Mouse (Mus musculus): ENCODE results near the gene Aatf. TPM values are rescaled to one million over a fixed set of nuclear protein-coding genes. Genes with fewer than 3 reads are reported as not detected.
A peak's percentile ranks its signal among the peaks of the same experiment; 100 is the strongest.

The Aatf gene
- polyA plus RNA-seq, 1 experiment: 59.1 TPM

GRCm38 (mm10) chr11:84519576-84520268, 6.4 kb upstream of the Aatf start:
- no peaks in the 10 kb centered on the region for H3K9me3 ChIP-seq (replicated peaks; ENCODE audit: control insufficient read depth, insufficient read depth, low read length, poor library complexity, severe bottlenecking)
- TF ChIP-seq EP300 (IDR thresholded peaks at IDR 0.05; ENCODE audit: insufficient read depth, low read depth, low read length) (no peak), CTCF (IDR thresholded peaks at IDR 0.05; ENCODE audit: low read depth, low read length) (no peak), POLR2A (IDR thresholded peaks at IDR 0.05; ENCODE audit: insufficient read depth, low read length) (no peak)
- H3K4me1 ChIP-seq (ENCODE audit: control insufficient read depth, insufficient read depth, low read length): no peaks in the 10 kb centered on the region
- H3K4me3 ChIP-seq (ENCODE audit: low read depth, low read length): peak overlapping the region; percentile 27
- no peaks in the 10 kb centered on the region for H3K36me3 ChIP-seq (ENCODE audit: control insufficient read depth, insufficient read depth, low read length, poor library complexity, severe bottlenecking)
- no peak overlapping the region for H3K27ac ChIP-seq (ENCODE audit: insufficient read depth, low read length)
- no peak overlapping the region for H3K9ac ChIP-seq (ENCODE audit: low read depth, poor library complexity, severe bottlenecking)
- H3K27me3 ChIP-seq (ENCODE audit: control insufficient read depth, insufficient read depth, low read length, poor library complexity, severe bottlenecking): peaks cover 67% of the 10 kb centered on the region

GRCm38 (mm10) chr11:84519036-84519435, 5.7 kb upstream of the Aatf start:
- H3K4me3 ChIP-seq (ENCODE audit: low read depth, low read length): no peak overlapping the region
- no peak for TF ChIP-seq CTCF (IDR thresholded peaks at IDR 0.05; ENCODE audit: low read depth, low read length)
- no peak for TF ChIP-seq POLR2A (IDR thresholded peaks at IDR 0.05; ENCODE audit: insufficient read depth, low read length)

GRCm38 (mm10) chr11:84518261-84518660, 4.9 kb upstream of the Aatf start:
- Histone ChIP-seq H3K4me3 (ENCODE audit: low read depth, low read length) (no peak overlapping the region), H3K27me3 (ENCODE audit: control insufficient read depth, insufficient read depth, low read length, poor library complexity, severe bottlenecking) (peaks cover 58% of the 10 kb centered on the region), H3K9ac (ENCODE audit: low read depth, poor library complexity, severe bottlenecking) (no peak overlapping the region), H3K4me1 (ENCODE audit: control insufficient read depth, insufficient read depth, low read length) (no peaks in the 10 kb centered on the region), H3K36me3 (ENCODE audit: control insufficient read depth, insufficient read depth, low read length, poor library complexity, severe bottlenecking) (no peaks in the 10 kb centered on the region), H3K27ac (ENCODE audit: insufficient read depth, low read length) (no peak overlapping the region), H3K9me3 (replicated peaks; ENCODE audit: control insufficient read depth, insufficient read depth, low read length, poor library complexity, severe bottlenecking) (no peaks in the 10 kb centered on the region)
- TF ChIP-seq CTCF (IDR thresholded peaks at IDR 0.05; ENCODE audit: low read depth, low read length) (no peak), EP300 (IDR thresholded peaks at IDR 0.05; ENCODE audit: insufficient read depth, low read depth, low read length) (no peak), POLR2A (IDR thresholded peaks at IDR 0.05; ENCODE audit: insufficient read depth, low read length) (no peak)

More at GRCm38 (mm10) chr11:84519036-84519435, 5.7 kb upstream of the Aatf start:
- Histone ChIP-seq H3K9me3 (replicated peaks; ENCODE audit: control insufficient read depth, insufficient read depth, low read length, poor library complexity, severe bottlenecking) (no peaks in the 10 kb centered on the region), H3K27me3 (ENCODE audit: control insufficient read depth, insufficient read depth, low read length, poor library complexity, severe bottlenecking) (peaks cover 62% of the 10 kb centered on the region), H3K4me1 (ENCODE audit: control insufficient read depth, insufficient read depth, low read length) (no peaks in the 10 kb centered on the region), H3K36me3 (ENCODE audit: control insufficient read depth, insufficient read depth, low read length, poor library complexity, severe bottlenecking) (no peaks in the 10 kb centered on the region), H3K9ac (ENCODE audit: low read depth, poor library complexity, severe bottlenecking) (no peak overlapping the region), H3K27ac (ENCODE audit: insufficient read depth, low read length) (no peak overlapping the region)

- H3K27ac ChIP-seq (ENCODE audit: insufficient read depth, low read length): no peak overlapping the region
- H3K4me3 ChIP-seq (ENCODE audit: low read depth, low read length): no peak overlapping the region
- TF ChIP-seq CTCF (IDR thresholded peaks at IDR 0.05; ENCODE audit: low read depth, low read length) (no peak), EP300 (IDR thresholded peaks at IDR 0.05; ENCODE audit: insufficient read depth, low read depth, low read length) (no peak), POLR2A (IDR thresholded peaks at IDR 0.05; ENCODE audit: insufficient read depth, low read length) (no peak)
These were observed 4.1 kb upstream of the Aatf start for GRCm38 (mm10) chr11:84517431-84517830.

GRCm38 (mm10) chr11:84516501-84517240, 3.3 kb upstream of the Aatf start:
- no peaks in the 10 kb centered on the region for H3K9me3 ChIP-seq (replicated peaks; ENCODE audit: control insufficient read depth, insufficient read depth, low read length, poor library complexity, severe bottlenecking)
- TF ChIP-seq POLR2A (IDR thresholded peaks at IDR 0.05; ENCODE audit: insufficient read depth, low read length): no peak
- TF ChIP-seq CTCF (IDR thresholded peaks at IDR 0.05; ENCODE audit: low read depth, low read length): no peak
- no peak for TF ChIP-seq EP300 (IDR thresholded peaks at IDR 0.05; ENCODE audit: insufficient read depth, low read depth, low read length)
- H3K4me3 ChIP-seq (ENCODE audit: low read depth, low read length): no peak overlapping the region
- H3K27me3 ChIP-seq (ENCODE audit: control insufficient read depth, insufficient read depth, low read length, poor library complexity, severe bottlenecking): peaks cover 43% of the 10 kb centered on the region
- no peaks in the 10 kb centered on the region for H3K4me1 ChIP-seq (ENCODE audit: control insufficient read depth, insufficient read depth, low read length)
- H3K27ac ChIP-seq (ENCODE audit: insufficient read depth, low read length): no peak overlapping the region
- no peak overlapping the region for H3K9ac ChIP-seq (ENCODE audit: low read depth, poor library complexity, severe bottlenecking)
- H3K36me3 ChIP-seq (ENCODE audit: control insufficient read depth, insufficient read depth, low read length, poor library complexity, severe bottlenecking): no peaks in the 10 kb centered on the region

More at GRCm38 (mm10) chr11:84517431-84517830, 4.1 kb upstream of the Aatf start:
- no peaks in the 10 kb centered on the region for H3K36me3 ChIP-seq (ENCODE audit: control insufficient read depth, insufficient read depth, low read length, poor library complexity, severe bottlenecking)
- no peaks in the 10 kb centered on the region for H3K4me1 ChIP-seq (ENCODE audit: control insufficient read depth, insufficient read depth, low read length)
- peaks cover 50% of the 10 kb centered on the region for H3K27me3 ChIP-seq (ENCODE audit: control insufficient read depth, insufficient read depth, low read length, poor library complexity, severe bottlenecking)
- H3K9ac ChIP-seq (ENCODE audit: low read depth, poor library complexity, severe bottlenecking): no peak overlapping the region
- H3K9me3 ChIP-seq (replicated peaks; ENCODE audit: control insufficient read depth, insufficient read depth, low read length, poor library complexity, severe bottlenecking): no peaks in the 10 kb centered on the region

GRCm38 (mm10) chr11:84512031-84512430, 1.3 kb downstream of the Aatf start:
- no peak overlapping the region for H3K4me3 ChIP-seq (ENCODE audit: low read depth, low read length)

More at GRCm38 (mm10) chr11:84512031-84512430, 1.3 kb downstream of the Aatf start:
- Histone ChIP-seq H3K27me3 (ENCODE audit: control insufficient read depth, insufficient read depth, low read length, poor library complexity, severe bottlenecking) (peaks cover 12% of the 10 kb centered on the region), H3K36me3 (ENCODE audit: control insufficient read depth, insufficient read depth, low read length, poor library complexity, severe bottlenecking) (peaks cover 37% of the 10 kb centered on the region), H3K4me1 (ENCODE audit: control insufficient read depth, insufficient read depth, low read length) (no peaks in the 10 kb centered on the region), H3K27ac (ENCODE audit: insufficient read depth, low read length) (no peak overlapping the region), H3K9me3 (replicated peaks; ENCODE audit: control insufficient read depth, insufficient read depth, low read length, poor library complexity, severe bottlenecking) (no peaks in the 10 kb centered on the region), H3K9ac (ENCODE audit: low read depth, poor library complexity, severe bottlenecking) (peak overlapping the region; percentile 72)
- no peak for TF ChIP-seq CTCF (IDR thresholded peaks at IDR 0.05; ENCODE audit: low read depth, low read length)
- TF ChIP-seq EP300 (IDR thresholded peaks at IDR 0.05; ENCODE audit: insufficient read depth, low read depth, low read length): no peak
- TF ChIP-seq POLR2A (IDR thresholded peaks at IDR 0.05; ENCODE audit: insufficient read depth, low read length): no peak

All from ES-Bruce4 (cell line).